Mouse (Mus musculus): ENCODE results near the gene Dlx2. TPM values are rescaled to one million over a fixed set of nuclear protein-coding genes. Genes with fewer than 3 reads are reported as not detected.

Gene Dlx2
- polyA plus RNA-seq, 1 experiment = 16.0 TPM

- Histone ChIP-seq H3K4me3 (ENCODE audit: insufficient read depth, poor library complexity, severe bottlenecking) (no peak overlapping the region), H3K27me3 (ENCODE audit: control insufficient read depth, insufficient read depth, insufficient read length) (no peaks in the 10 kb centered on the region)
Observed at GRCm38 (mm10) chr2:71534242-71535052, 12.1 kb downstream of the Dlx2 start.

GRCm38 (mm10) chr2:71533094-71533493 lies 13.5 kb downstream of the Dlx2 start:
- Histone ChIP-seq H3K79me2 (ENCODE audit: control insufficient read depth, insufficient read depth) (peaks cover 6% of the 10 kb centered on the region), H3ac (ENCODE audit: control insufficient read depth, insufficient read length, low read depth) (no peak overlapping the region), H3K36me3 (ENCODE audit: control insufficient read depth, insufficient read depth) (peaks cover 4% of the 10 kb centered on the region), H3K27me3 (ENCODE audit: control insufficient read depth, insufficient read depth, insufficient read length) (no peaks in the 10 kb centered on the region), H3K4me3 (ENCODE audit: insufficient read depth, poor library complexity, severe bottlenecking) (no peak overlapping the region), H3K79me3 (ENCODE audit: low read depth) (peaks cover 3% of the 10 kb centered on the region)
- no peak for TF ChIP-seq CEBPB (IDR thresholded peaks at IDR 0.05; ENCODE audit: low read depth)

More at GRCm38 (mm10) chr2:71534242-71535052, 12.1 kb downstream of the Dlx2 start:
- Histone ChIP-seq H3K79me3 (ENCODE audit: low read depth) (peaks cover 3% of the 10 kb centered on the region), H3K36me3 (ENCODE audit: control insufficient read depth, insufficient read depth) (peaks cover 4% of the 10 kb centered on the region), H3K79me2 (ENCODE audit: control insufficient read depth, insufficient read depth) (peaks cover 6% of the 10 kb centered on the region), H3ac (ENCODE audit: control insufficient read depth, insufficient read length, low read depth) (no peak overlapping the region)
- TF ChIP-seq MYOD1 (IDR thresholded peaks at IDR 0.05; ENCODE audit: control insufficient read depth, insufficient read length, low read depth) = no peak
- no peak for TF ChIP-seq USF1 (IDR thresholded peaks at IDR 0.05; ENCODE audit: low read depth)

- H3K4me3 ChIP-seq (ENCODE audit: insufficient read depth, poor library complexity, severe bottlenecking) = no peak overlapping the region
- H3K36me3 ChIP-seq (ENCODE audit: control insufficient read depth, insufficient read depth) = peaks cover 4% of the 10 kb centered on the region
- H3K79me2 ChIP-seq (ENCODE audit: control insufficient read depth, insufficient read depth) = peaks cover 6% of the 10 kb centered on the region
- H3K27me3 ChIP-seq (ENCODE audit: control insufficient read depth, insufficient read depth, insufficient read length) = no peaks in the 10 kb centered on the region
- H3K79me3 ChIP-seq (ENCODE audit: low read depth) = peaks cover 3% of the 10 kb centered on the region
- TF ChIP-seq MAX (IDR thresholded peaks at IDR 0.05) = no peak
- TF ChIP-seq CTCF (IDR thresholded peaks at IDR 0.05; ENCODE audit: control insufficient read depth, insufficient read depth, insufficient read length) = no peak
- TF ChIP-seq FOSL1 (IDR thresholded peaks at IDR 0.05; ENCODE audit: insufficient read depth, low read length, poor library complexity, severe bottlenecking) = no peak
- no peak for TF ChIP-seq MYOD1 (IDR thresholded peaks at IDR 0.05; ENCODE audit: control insufficient read depth, insufficient read length, low read depth)
- no peak for TF ChIP-seq CEBPB (IDR thresholded peaks at IDR 0.05; ENCODE audit: low read depth)
- no peak for TF ChIP-seq MYOG (IDR thresholded peaks at IDR 0.05; ENCODE audit: control insufficient read depth, extremely low read depth, insufficient read length)
- no peak for TF ChIP-seq USF1 (IDR thresholded peaks at IDR 0.05; ENCODE audit: low read depth)
- H3ac ChIP-seq (ENCODE audit: control insufficient read depth, insufficient read length, low read depth) = no peak overlapping the region
Observed at GRCm38 (mm10) chr2:71531990-71532970, 14.3 kb downstream of the Dlx2 start.

GRCm38 (mm10) chr2:71531124-71531590 lies 15.4 kb downstream of the Dlx2 start:
- no peaks in the 10 kb centered on the region for H3K27me3 ChIP-seq (ENCODE audit: control insufficient read depth, insufficient read depth, insufficient read length)
- H3ac ChIP-seq (ENCODE audit: control insufficient read depth, insufficient read length, low read depth) = peak overlapping the region; percentile 60
- H3K79me3 ChIP-seq (ENCODE audit: low read depth) = peaks cover 1% of the 10 kb centered on the region
- peaks cover 6% of the 10 kb centered on the region for H3K79me2 ChIP-seq (ENCODE audit: control insufficient read depth, insufficient read depth)
- H3K36me3 ChIP-seq (ENCODE audit: control insufficient read depth, insufficient read depth) = peaks cover 4% of the 10 kb centered on the region
- TF ChIP-seq USF1 (IDR thresholded peaks at IDR 0.05; ENCODE audit: low read depth) (no peak), MAX (IDR thresholded peaks at IDR 0.05) (no peak), FOSL1 (IDR thresholded peaks at IDR 0.05; ENCODE audit: insufficient read depth, low read length, poor library complexity, severe bottlenecking) (no peak), CTCF (IDR thresholded peaks at IDR 0.05; ENCODE audit: control insufficient read depth, insufficient read depth, insufficient read length) (no peak), MYOD1 (IDR thresholded peaks at IDR 0.05; ENCODE audit: control insufficient read depth, insufficient read length, low read depth) (no peak), MYOG (IDR thresholded peaks at IDR 0.05; ENCODE audit: control insufficient read depth, extremely low read depth, insufficient read length) (no peak), CEBPB (IDR thresholded peaks at IDR 0.05; ENCODE audit: low read depth) (no peak)
- H3K4me3 ChIP-seq (ENCODE audit: insufficient read depth, poor library complexity, severe bottlenecking) = peak overlapping the region; percentile 49

- TF ChIP-seq MYOG (IDR thresholded peaks at IDR 0.05; ENCODE audit: control insufficient read depth, extremely low read depth, insufficient read length) (no peak), CTCF (IDR thresholded peaks at IDR 0.05; ENCODE audit: control insufficient read depth, insufficient read depth, insufficient read length) (no peak), FOSL1 (IDR thresholded peaks at IDR 0.05; ENCODE audit: insufficient read depth, low read length, poor library complexity, severe bottlenecking) (no peak), MYOD1 (IDR thresholded peaks at IDR 0.05; ENCODE audit: control insufficient read depth, insufficient read length, low read depth) (no peak), MAX (IDR thresholded peaks at IDR 0.05) (no peak), USF1 (IDR thresholded peaks at IDR 0.05; ENCODE audit: low read depth) (no peak), CEBPB (IDR thresholded peaks at IDR 0.05; ENCODE audit: low read depth) (no peak)
- Histone ChIP-seq H3K4me3 (ENCODE audit: insufficient read depth, poor library complexity, severe bottlenecking) (peak overlapping the region; percentile 49), H3K27me3 (ENCODE audit: control insufficient read depth, insufficient read depth, insufficient read length) (no peaks in the 10 kb centered on the region), H3K79me3 (ENCODE audit: low read depth) (peaks cover 1% of the 10 kb centered on the region), H3K79me2 (ENCODE audit: control insufficient read depth, insufficient read depth) (peaks cover 6% of the 10 kb centered on the region), H3ac (ENCODE audit: control insufficient read depth, insufficient read length, low read depth) (peak overlapping the region; percentile 65), H3K36me3 (ENCODE audit: control insufficient read depth, insufficient read depth) (peaks cover 4% of the 10 kb centered on the region)
Observed at GRCm38 (mm10) chr2:71530391-71531123, 16.0 kb downstream of the Dlx2 start.

Data from C2C12 (cell line).